Mouse (Mus musculus): ENCODE data around the gene Ifi27l2a. TPM values are rescaled to one million over a fixed set of nuclear protein-coding genes. Genes with fewer than 3 reads are reported as not detected.

Gene Ifi27l2a
- total RNA-seq, 2 experiments from 2014 or later, result 2.5 to 3.3 TPM

DNA sequence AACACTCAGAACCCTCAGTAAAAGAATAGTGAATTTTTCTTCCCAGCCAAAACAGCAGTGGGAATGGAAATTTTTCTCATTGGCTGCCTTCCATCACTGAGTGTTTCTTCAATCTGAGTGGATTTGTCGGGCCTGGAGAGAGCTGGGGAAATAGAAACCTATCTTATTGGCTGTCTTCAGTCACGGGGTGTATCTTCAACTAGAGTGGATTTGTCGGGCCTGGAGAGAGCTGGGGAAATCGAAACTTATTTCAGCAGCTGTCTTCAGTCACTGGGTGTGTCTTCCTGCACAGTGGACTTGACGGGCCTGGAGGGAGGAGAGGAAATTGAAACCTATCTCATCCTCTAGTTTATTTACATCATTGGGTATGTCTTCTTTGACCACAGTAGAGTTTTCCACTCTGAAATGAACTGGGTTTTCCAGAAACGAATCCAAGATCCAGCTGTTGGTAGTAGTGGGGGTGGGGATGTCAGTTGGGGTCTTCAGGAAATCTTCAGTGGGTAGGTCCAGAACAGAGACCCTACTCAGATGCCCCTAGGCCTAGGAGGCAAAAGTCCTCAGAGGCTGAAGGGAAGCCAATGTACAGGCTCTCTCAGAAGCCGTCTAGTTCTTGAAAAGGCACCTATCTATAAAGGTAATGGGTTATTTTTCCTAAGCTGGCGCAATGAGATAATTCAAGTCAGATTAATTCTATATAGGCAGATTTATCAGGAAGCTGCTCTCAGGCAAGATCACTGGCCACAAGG, 9.3 kb downstream of the Ifi27l2a start, which contains the start of gene Ifi27:
TSS of gene Ifi27 (plus strand) at position 226 of the 746 bp plus-strand sequence.
- intact Hi-C loops (cut with DNase I), result no loop called here
- DNase-seq (ENCODE audit: low spot score in 2 of 2), result peak; percentile 45 to 55

DNA sequence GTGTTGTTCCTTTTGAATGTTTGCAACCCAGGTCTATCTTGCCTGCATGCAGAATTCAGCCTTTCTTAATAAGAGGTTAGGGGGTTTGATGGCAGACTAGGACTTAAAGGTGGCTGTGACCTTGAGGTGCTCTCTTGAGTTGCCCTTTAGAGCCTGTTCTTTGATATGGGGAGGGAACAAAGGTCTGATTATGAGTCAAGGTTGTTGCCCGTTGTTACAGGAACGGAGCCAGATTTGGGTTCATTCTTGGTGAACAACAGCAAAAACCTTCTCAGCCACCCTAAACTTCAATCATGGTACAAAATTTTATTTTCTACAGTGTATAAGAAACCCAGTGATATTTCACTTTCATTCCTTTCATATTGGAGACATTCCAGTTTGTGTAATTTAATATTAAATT, 10.1 kb downstream of the Ifi27l2a start:
- DNase-seq (ENCODE audit: low spot score in 2 of 2), result no peak
- intact Hi-C loops (cut with DNase I), result no loop called here

DNA sequence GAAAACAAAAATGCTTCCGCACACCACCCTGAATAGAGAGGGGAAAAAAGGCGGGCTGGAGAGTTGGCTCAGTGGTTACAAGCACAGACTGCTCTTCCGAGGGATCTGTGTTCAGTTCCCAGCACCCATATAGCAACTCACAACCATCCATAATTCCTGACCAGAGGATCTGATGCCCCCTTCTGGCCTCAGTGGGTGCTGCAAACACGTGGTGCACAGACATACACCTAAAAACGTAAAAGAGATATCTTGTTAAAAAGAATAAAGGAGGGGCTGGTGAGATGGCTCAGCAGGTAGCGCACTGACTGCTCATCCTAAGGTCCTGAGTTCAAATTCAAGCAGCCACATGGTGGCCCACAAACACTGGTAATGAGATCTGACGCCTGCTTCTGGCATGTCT, 16.8 kb downstream of the Ifi27l2a start:
- no peak for DNase-seq (ENCODE audit: low spot score in 2 of 2)
- intact Hi-C loops (cut with DNase I), result loop anchor here (2.0 kb wide), 2 partner anchors 66 to 216 kb away; no protein-coding TSS in a partner anchor

DNA sequence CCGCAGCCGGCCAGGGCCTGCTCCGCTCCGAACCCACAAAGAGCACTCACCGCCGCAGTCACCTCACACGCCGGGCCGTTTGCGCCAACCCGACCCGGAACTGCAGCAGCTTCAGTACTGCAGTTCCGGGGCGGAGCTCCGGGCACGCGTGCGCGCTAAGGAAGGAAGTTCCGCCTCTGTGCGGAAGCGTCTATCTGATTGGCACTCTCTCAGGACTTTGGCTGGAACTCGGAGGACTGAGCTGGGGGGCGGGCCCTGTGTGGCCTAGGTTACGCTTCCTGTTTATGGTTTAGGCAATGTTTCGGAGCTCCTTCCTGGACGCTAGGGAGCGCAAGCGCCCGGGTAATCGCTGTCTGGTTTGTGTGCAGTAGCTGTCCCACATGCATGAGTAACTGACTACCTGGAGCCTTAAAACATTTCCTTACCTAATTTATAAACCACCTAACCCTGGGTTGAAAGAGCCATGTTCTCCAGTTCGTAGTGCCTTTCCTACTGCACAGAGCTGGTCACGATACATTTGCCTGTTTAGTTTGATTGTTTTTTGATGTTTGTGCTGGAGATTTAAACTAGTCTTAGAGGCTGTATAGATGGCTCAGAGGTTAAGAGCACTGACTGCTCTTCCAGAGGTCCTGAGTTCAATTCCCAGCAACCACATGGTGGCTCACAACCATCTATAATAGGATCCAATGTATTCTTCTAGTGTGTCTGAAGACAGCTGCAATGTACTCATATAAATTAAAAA, 17.6 kb downstream of the Ifi27l2a start, which contains the start of gene Ddx24:
TSS of gene Ddx24 (minus strand) at position 102 of the 742 bp plus-strand sequence.
- DNase-seq (ENCODE audit: low spot score in 2 of 2), result peak; percentile 99
- intact Hi-C loops (cut with DNase I), result loop anchor here (2.0 kb wide), 2 partner anchors 67 to 217 kb away; no protein-coding TSS in a partner anchor

DNA sequence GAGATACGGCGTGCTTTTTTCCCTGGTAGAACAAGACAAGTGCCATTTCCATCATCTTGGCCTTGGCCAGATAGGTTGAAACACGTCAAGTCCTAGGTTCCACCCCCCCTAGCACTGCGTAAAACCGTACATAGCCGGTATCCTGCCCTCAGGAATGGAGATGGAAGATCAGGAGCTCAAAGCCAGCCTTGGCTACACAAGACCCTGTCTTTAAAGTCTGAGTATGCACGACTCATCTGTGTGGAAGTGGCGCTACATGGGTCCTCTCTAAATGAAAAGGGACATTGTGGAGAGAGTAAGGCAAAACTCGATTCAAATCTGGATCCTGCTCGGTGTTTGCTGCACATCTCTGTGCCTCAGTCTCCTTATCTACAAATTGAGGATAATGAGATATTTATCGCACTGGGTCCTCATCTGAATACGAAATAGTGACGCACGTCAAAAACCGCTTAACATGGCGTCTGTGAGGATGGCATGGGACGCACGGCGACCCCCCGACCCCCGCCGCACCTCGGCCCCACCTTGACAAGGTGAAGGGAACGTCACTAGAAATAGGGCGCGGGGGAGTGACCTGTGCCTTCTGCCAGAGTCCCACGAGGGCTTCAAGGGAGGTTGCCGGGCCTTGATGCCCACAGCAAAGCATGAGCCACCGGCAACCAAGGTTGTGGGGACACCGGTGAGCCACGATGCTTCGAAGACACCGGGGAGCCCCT, 18.3 kb downstream of the Ifi27l2a start:
- DNase-seq (ENCODE audit: low spot score in 2 of 2), result no peak
- intact Hi-C loops (cut with DNase I), result no loop called here

DNA sequence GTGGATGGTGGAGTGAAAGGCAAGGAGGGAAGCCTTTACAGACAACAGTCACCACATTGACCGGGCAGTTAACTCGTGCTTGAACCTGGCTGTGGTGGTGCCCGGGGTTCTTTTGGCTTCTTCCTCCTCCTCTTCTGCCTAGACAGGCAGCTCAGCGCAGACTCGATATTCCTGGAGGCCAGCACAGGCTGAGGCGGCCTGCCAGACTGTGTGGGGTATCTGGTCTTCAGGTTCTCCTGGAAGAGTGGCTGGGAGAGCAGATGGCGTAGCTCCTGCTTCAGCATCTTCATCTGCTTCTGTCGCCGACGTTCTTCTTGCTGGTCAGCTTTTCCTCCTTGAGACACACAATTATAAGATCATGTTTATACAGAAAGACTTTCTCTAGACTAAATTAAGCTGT, 35.3 kb downstream of the Ifi27l2a start:
- DNase-seq (ENCODE audit: low spot score in 2 of 2), result peak in 1 of 2 experiments; percentile 64
- intact Hi-C loops (cut with DNase I), result no loop called here

DNA sequence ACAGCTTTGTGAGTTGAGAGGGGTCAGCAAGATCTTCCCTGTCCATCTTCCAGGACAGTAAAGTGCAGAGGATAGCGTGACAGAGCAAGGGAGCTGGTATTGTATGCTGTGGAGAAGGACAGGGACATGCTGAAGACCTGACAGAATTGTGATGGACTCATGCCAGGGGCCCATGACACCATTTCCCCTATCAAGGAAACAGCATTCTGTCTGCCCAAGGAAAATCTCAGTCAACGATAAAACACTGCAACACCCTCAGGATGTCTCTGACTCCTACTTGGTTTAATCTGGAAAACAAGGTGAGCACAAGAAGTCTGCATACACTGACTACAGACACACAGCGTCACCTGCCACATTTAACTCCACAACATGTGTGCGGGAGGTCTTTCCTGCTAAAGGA, 35.8 kb downstream of the Ifi27l2a start, which contains the start of gene 9330161L09Rik:
TSS of gene 9330161L09Rik (minus strand) at position 101 of the 400 bp plus-strand sequence.
- intact Hi-C loops (cut with DNase I), result no loop called here
- no peak for DNase-seq (ENCODE audit: low spot score in 2 of 2)

DNA sequence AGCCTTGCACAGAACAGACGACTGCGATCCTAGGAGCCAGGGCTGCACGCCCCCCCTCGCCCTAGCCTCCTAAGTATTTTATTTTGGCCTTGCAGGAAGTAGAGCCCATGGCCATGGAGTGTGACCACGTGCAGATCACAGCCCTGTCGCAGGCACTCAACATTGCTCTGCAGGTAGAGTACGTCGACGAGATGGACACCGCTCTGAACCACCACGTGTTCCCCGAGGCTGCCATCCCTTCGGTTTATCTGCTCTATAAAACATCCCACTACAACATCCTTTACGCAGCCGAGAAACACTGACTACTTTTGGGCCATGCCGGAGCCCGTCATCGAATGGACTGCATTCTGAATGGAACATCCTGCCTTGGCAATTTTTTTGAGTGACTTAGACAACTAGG, 39.3 kb downstream of the Ifi27l2a start:
- intact Hi-C loops (cut with DNase I), result no loop called here
- DNase-seq (ENCODE audit: low spot score in 2 of 2), result no peak

DNA sequence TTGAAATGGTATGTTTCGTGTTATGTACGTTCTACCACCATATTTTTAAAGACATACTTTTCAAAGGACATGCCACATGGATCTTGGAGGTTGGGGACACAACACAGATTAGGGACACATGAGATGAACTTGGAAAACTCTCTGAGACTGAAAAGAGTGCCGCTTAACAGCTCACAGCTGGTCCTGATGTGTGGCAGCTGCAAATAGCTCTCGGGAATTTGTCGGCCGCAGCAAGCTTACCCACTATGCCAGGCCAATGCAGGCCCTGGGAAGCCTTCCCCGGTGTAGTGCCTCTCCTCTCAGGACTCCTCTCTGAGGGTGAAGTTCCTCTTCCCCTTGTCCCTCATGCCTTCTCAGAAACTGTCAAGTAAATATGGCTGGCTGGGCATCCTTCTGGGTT, 46.7 kb downstream of the Ifi27l2a start:
- intact Hi-C loops (cut with DNase I), result no loop called here
- DNase-seq (ENCODE audit: low spot score in 2 of 2), result no peak

DNA sequence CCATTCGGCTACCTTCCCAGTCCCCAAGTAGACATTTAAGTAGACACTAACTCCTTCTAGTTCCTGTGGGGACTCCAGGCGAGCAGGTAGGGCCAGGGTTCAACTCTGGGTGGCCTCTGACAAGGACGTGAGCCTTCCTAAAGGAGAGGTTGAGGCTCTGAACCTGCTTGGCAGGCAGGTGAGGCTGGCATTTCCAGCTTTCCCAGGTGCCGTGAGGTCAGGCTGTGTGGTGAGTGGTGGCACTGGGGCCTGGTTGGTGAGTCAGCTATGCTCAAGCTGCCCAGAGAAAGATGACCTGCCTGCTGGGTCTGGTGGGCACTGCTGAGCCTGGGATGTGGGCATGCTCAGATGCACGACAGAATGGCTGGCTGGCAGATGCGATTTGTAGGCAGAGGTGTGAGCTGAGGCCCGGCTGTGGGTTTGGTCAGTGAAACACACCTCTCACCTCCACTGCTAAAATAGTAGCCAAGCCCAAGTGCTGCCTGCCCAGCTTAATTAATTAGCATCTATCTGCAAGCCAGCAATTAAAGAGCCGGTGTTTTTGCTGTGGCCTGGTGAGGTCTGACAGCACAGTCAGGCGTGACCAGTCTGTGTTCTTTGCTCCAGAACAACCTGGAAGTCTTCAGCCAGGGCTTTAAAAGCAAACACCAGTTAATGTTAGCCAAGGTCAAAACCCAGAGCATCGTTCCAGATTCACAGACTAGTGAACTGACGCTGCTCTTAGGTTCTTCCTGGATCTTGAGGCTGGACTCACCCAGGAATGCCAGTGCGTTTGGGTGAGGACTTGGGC, 47.8 kb downstream of the Ifi27l2a start:
- intact Hi-C loops (cut with DNase I), result no loop called here
- no peak for DNase-seq (ENCODE audit: low spot score in 2 of 2)

DNA sequence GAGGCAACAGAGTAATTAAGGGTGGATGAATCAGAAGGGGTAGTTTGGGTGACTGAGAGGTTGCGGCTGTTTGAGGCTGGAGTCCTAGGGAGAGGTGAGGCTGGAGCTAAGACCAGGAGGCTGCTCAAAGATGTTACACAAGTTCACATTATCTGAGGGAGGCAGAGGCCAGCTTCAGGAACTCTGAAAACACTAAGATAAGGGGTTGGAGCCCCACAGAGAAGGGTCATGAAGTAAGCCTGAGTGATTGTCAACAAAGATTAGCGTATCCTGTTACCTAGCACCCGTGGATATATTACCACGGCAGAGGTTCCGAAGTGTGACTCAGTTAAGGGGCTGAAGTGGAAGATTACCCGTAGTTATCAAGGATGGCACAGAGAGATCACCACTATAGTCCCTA, 50.0 kb downstream of the Ifi27l2a start:
- intact Hi-C loops (cut with DNase I), result no loop called here
- no peak for DNase-seq (ENCODE audit: low spot score in 2 of 2)

Other genes with a start within 250 kb of the Ifi27l2a start
- gene Prima1, start 201.5 kb downstream of the Ifi27l2a start, total RNA-seq (2021), result 1 to 10 TPM; 2.4 to 6.5 TPM
- 1 to 10 TPM; 2.6 to 4.5 TPM for gene Fam181a, start 132.7 kb downstream of the Ifi27l2a start, total RNA-seq (2021)
- 1 to 10 TPM; 2.5 to 3.6 TPM for gene Asb2, start 87.7 kb downstream of the Ifi27l2a start, total RNA-seq (2021)
- gene Otub2, start 55.0 kb downstream of the Ifi27l2a start, total RNA-seq (2021), result 10 to 100 TPM; 26.3 to 33.2 TPM
- 1 to 10 TPM; 2.0 to 2.3 TPM for gene 9330161L09Rik, start 35.9 kb downstream of the Ifi27l2a start, total RNA-seq (2021)
- 100 to 1,000 TPM; 174 to 189 TPM for gene Ddx24, start 17.9 kb downstream of the Ifi27l2a start, total RNA-seq (2021)
- 10 to 100 TPM; 27.2 to 34.9 TPM for gene Ifi27, start 9.5 kb downstream of the Ifi27l2a start, total RNA-seq (2021)
- gene Ifi27l2b, start 13.5 kb upstream of the Ifi27l2a start, total RNA-seq (2021), result not detected
- gene Ppp4r4, start 88.6 kb upstream of the Ifi27l2a start, total RNA-seq (2021), result 10 to 100 TPM; 14.5 to 14.6 TPM
- not detected for gene Serpina10, start 187.8 kb upstream of the Ifi27l2a start, total RNA-seq (2021)
- not detected for gene Serpina6, start 213.5 kb upstream of the Ifi27l2a start, total RNA-seq (2021)
- gene Serpina16, start 232.5 kb upstream of the Ifi27l2a start, total RNA-seq (2021), result not detected